Mouse (Mus musculus): ENCODE data around the gene Nsg2. TPM values are rescaled to one million over a fixed set of nuclear protein-coding genes. Genes with fewer than 3 reads are reported as not detected.

Gene Nsg2
- total RNA-seq, 2 experiments from 2014 or later, result 0.68 to 1.1 TPM

DNA sequence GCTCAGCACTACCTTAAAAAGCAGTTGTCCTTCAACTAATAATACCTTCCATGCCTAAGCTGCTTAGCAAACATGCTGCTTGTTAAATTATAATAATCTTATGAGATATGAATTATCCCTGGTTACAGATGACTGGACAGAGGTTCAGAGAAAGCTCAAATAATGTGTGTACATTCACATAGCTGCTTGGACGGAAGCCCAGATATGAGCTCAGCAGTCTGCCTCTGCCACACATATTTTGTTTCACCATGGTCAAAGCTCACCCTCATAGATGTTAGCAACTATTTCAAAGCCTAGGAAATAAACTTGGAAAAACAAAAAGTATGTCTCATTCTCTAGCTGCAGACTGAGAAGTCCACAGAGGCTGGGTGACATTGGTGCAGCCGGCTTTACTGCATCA, 74.9 kb downstream of the Nsg2 start:
- intact Hi-C loops (cut with DNase I), result no loop called here
- DNase-seq, result no peak

DNA sequence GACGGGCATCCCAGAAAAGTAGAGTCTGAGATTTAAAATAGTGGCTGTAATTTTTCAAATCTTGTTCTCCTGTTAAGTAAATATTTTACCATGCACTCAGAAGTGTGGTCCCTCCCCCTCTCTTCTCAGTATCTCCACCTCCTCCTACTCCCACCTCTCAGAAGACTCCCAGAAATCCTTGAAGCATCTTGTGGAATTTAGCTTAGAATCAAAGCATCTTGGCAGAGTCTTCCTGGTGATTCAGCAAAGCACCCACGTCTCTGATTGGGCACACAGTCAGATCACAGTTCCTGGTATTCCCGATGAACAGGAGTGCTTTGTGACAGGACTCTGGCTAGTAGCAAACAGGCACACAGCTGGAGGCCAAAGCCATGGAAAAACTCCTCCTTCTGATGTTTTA, 83.2 kb downstream of the Nsg2 start:
- DNase-seq, result no peak
- intact Hi-C loops (cut with DNase I), result no loop called here

GRCm38 (mm10) chr11:32086525-32086924, 86.3 kb downstream of the Nsg2 start:
- intact Hi-C loops (cut with DNase I), result no loop called here
- no peak for DNase-seq

DNA sequence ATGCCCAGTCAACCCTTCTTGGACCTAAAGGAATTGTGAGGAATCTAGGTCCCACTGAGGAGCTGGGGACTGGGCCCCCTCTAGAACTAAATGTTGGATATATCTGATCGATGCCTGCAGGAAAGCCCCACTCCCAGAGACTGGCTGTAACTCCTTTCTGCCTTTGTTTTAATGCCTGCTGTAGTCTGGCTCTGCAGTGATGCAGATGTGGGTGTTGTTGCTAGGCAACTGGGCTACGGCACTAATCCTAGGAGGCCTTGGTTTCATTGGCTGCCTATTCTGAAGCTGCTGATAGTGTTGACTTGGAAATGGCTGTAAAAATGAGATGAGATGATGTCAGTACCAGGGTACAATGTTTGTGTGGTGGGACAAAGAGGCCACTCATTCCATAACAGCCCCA, 87.1 kb downstream of the Nsg2 start:
- no peak for DNase-seq
- intact Hi-C loops (cut with DNase I), result no loop called here

- intact Hi-C loops (cut with DNase I), result no loop called here
Measured at GRCm38 (mm10) chr11:32087779-32088442, 87.6 kb downstream of the Nsg2 start.

DNA sequence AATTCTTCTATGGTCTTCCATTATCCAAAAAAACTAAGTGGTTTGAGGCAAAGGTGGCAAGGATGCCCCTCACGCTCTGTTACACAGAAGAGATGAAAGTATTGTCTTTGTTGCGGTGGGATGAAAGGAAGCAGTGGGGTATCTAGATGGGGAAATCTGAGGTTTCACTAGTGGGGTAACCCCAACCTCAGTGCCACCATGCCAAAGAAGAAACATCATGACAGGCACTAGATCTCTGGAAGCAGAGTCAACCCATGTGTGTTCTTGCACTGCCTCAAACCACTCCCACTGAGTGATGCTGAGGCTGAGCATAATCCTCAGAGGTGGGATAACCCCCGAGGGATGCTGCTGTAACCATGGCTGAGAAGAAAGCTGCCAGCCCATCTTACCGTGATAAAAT, 95.5 kb downstream of the Nsg2 start:
- intact Hi-C loops (cut with DNase I), result no loop called here
- no peak for DNase-seq

More at GRCm38 (mm10) chr11:32087779-32088442, 87.6 kb downstream of the Nsg2 start:
- no peak for DNase-seq

- DNase-seq, result no peak
- intact Hi-C loops (cut with DNase I), result no loop called here
Measured at GRCm38 (mm10) chr11:32096346-32096745, 96.1 kb downstream of the Nsg2 start.

DNA sequence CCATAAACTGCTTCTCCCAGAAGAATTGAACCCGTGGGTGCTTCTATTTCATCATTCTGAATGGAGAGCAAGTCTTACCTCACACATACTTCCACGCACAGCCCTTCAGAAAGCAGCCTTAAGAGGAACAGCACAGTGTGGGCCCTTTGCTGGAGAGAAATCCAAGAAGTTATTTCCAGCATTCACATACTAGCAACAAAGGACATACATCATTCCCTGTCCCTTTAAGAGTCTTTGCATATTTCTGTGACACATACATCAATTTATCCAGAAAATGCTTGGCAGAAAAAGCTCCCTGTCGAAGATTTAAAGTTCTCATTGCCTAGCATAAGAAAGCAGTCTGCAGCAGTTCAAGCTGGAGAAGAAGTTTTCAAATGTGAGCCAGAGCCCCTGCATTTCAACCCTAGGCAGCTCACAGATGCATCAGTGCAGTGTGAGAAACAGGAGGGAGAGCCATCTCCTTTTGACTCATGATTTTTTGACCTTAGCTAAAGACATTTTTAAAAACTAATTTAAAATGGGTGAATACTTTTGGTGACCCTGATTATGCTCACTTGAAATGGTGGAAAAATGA, 100.9 kb downstream of the Nsg2 start:
- intact Hi-C loops (cut with DNase I), result no loop called here
- DNase-seq, result no peak

DNA sequence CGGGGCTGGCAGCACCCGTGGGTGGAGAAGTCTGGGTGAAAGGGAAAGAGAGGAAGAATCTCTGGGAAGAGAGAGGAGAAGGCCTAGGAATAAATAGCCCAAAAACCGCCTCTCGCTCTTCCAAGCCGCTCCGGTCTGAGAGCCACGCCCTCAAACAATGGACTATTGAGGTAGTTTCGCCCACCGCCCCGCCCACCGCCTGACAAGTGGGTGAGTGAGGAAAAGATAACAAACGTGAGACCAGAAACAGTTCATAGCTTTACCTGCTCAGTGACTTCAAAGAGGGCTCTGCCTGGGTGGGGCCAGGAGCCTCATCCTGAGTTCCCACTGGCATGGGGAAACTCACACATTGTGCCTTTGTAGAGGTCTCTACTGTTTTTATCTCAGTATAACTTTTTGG, 102.7 kb downstream of the Nsg2 start:
- intact Hi-C loops (cut with DNase I), result no loop called here
- DNase-seq, result no peak

DNA sequence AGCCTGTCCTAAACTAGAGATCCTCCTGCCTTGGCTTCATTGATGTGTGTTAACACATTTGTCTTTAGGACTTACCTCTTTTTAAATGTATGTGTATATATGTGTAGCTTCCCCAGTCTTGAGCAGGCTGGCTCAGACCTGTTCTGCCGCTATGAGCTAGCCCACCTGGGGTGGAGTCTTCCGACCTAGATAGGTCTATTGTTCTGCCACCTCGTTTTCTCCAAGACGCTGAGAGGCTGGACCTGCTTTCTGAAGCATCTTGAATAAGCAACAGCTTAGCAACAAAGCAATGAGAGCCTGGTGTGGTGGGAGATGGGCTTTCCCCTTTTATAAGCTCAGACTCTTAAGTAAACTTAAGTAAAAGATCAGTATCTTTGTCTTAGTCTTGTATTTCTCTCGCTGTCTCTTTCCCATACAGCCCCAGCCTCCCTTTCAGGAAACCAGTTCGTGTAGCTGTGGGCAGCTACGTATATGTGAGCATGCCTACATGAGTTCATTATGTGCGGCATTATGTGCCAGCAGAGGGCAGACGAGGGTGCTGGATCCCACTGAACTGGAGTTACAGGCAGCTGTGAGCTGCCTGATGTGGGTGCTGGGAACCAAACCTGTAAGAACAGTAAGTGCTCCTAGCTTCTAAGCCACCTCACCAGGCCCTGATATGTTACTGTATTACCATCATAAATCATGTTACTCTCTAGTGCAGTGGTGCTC, 104.3 kb downstream of the Nsg2 start:
- no peak for DNase-seq
- intact Hi-C loops (cut with DNase I), result no loop called here

DNA sequence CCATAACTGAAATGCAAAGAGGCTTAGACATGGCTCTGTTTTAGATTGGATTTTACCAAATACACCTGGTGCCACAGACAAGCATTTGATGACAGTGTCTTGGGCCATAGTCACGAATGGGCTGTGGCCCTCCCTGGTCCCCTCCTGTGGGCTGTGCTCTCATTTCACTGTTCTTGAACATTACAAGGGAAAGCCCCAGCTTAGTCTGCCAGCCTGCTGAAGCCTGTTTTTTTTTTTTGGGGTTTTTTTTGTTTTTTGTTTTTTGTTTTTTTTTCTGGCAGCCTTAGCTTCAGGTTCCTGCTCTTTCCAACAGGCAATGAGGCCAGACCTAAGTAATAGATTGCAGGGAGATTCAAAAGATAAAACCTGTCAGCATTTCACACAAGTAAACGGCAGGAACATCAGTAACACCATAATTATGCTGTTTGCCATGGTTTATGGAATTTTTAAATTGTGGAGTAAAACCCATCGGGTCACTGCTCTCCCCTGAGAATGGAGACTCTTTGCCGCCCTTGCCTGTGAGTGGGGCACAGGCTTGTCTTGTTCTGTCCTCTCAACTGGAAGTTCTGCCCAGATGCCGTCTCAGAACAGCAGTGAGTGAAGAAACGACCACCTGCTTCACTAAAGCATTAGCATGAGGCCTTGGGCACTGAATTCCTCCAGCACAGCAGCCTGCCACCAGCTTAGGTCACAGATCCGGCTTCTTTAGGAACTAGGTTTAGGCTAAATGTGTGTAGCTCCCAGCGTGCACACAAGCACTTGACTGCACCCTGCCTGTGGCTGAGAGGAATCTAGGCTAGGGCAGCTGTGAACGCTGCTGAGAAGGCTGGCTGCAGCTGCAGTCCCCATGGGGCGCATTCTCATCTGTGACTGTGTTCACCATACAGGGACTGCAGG, 105.7 kb downstream of the Nsg2 start:
- intact Hi-C loops (cut with DNase I), result no loop called here
- no peak for DNase-seq

DNA sequence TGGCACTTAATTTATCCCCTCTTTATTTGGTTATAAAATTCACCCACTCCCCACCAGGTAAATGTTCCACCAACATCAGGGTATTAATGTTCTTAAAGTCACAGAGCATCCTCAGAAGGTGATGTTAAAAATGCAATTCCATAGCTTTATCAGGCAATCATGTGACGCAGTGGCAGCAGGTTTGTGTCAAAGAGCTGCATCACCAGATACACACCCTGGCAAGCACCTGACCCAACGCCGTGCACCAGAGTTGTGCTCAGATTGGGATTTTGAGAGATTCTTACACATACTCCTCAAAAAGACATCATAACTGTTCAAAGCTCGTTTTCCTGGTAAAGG, 106.4 kb downstream of the Nsg2 start:
- intact Hi-C loops (cut with DNase I), result no loop called here
- DNase-seq, result no peak

DNA sequence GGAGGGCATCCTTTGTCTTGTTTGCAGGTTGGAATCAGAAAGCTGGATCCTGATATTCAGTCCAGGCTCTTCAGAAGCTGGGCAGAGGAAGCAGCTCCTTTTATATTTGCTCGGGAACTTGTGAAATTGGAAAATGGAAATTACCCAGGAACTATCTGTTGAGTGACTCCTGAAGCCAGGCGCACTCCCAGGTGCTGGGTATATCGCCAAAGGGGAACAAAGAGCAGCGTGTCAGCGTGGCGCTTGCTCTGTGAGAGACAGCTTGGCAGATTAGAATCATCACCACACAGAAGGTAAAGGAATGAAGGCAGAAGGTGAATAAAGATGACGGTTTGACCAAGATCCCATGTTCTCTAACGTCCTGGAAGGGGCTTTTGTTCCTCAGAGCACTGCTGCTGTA, 108.2 kb downstream of the Nsg2 start:
- no peak for DNase-seq
- intact Hi-C loops (cut with DNase I), result no loop called here

Other genes starting within 250 kb of the Nsg2 start
- gene Cpeb4, start 128.3 kb upstream of the Nsg2 start, total RNA-seq (2021), result 100 to 1,000 TPM in 1 of 2 experiments, 10 to 100 TPM in 1; 86.7 to 102 TPM
- gene 4930524B15Rik, start 34.9 kb upstream of the Nsg2 start, total RNA-seq (2021), result not detected
- under 1 TPM in 1 of 2 experiments, not detected in 1; 0.11 TPM for gene Il9r, start 199.8 kb downstream of the Nsg2 start, total RNA-seq (2021)
- 10 to 100 TPM; 11.1 to 12.2 TPM for gene Snrnp25, start 205.0 kb downstream of the Nsg2 start, total RNA-seq (2021)
- 10 to 100 TPM; 24.3 to 25.1 TPM for gene Rhbdf1, start 221.8 kb downstream of the Nsg2 start, total RNA-seq (2021)
- gene Mpg, start 226.0 kb downstream of the Nsg2 start, total RNA-seq (2021), result 1 to 10 TPM; 6.7 TPM